Mouse (Mus musculus) hindbrain, embryonic 12.5 days (tissue): ENCODE data around the gene Plch2. TPM values are rescaled to one million over a fixed set of nuclear protein-coding genes. Genes with fewer than 3 reads are reported as not detected.
"Not testable (repeated sequence)": the region's sequence is repeated elsewhere in the genome, so short reads cannot be mapped to it uniquely, and the experiment has no call there.

Experiments used
- ATAC-seq: fragments of 200-750 bp; cut with Nextera tagmentation; 2 replicates; pipeline ENCODE4 v1.8.0; 2017; ENCODE audit warnings: moderate TSS enrichment; ENCODE audit not compliant: low FRiP score
- H3K27ac ChIP-seq: fragments of 300-500 bp; sonication (generic); 2 replicates; pipeline ENCODE4 v1.5.1; 2016; ENCODE audit warnings: mild to moderate bottlenecking
- H3K27me3 ChIP-seq: fragments of 300-500 bp; sonication (generic); 2 replicates; pipeline ENCODE4 v1.6.1; 2016; ENCODE audit warnings: mild to moderate bottlenecking
- H3K36me3 ChIP-seq: fragments of 300-500 bp; sonication (generic); 2 replicates; pipeline ENCODE4 v1.6.1; 2016; ENCODE audit warnings: mild to moderate bottlenecking
- H3K4me1 ChIP-seq: fragments of 300-500 bp; sonication (generic); 2 replicates; pipeline ENCODE4 v1.6.1; 2016
- H3K4me2 ChIP-seq: fragments of 300-500 bp; sonication (generic); replicated peaks from 2 replicates; pipeline ENCODE4 v1.6.1; 2016; ENCODE audit warnings: mild to moderate bottlenecking
- H3K4me3 ChIP-seq: fragments of 300-500 bp; sonication (generic); 2 replicates; pipeline ENCODE4 v1.5.1; 2016; ENCODE audit warnings: mild to moderate bottlenecking
- H3K9ac ChIP-seq: fragments of 300-500 bp; sonication (generic); 2 replicates; pipeline ENCODE4 v1.6.1; 2016; ENCODE audit warnings: mild to moderate bottlenecking, moderate library complexity
- H3K9me3 ChIP-seq: fragments of 300-500 bp; sonication (generic); replicated peaks from 2 replicates; pipeline ENCODE4 v1.6.1; 2016; ENCODE audit warnings: mild to moderate bottlenecking
- WGBS: fragments of 180-500 bp; shearing (Covaris S2); methylation state at CpG from one replicate; pipeline ENCODE4 v1.1.7; 2016; 5-methylcytosine and 5-hydroxymethylcytosine counted together
- polyA plus RNA-seq: library from polyadenylated mRNA; unstranded; fragments of >200 nt; fragmentation: Nextera tagmentation; extraction: Ambion mirVana; gene quantifications from 2 replicates; pipeline ENCODE4 v1.2.1, GENCODE M21; 2016

Gene Plch2
- polyA plus RNA-seq, 1 experiment from 2014 or later = 5.5 TPM

DNA sequence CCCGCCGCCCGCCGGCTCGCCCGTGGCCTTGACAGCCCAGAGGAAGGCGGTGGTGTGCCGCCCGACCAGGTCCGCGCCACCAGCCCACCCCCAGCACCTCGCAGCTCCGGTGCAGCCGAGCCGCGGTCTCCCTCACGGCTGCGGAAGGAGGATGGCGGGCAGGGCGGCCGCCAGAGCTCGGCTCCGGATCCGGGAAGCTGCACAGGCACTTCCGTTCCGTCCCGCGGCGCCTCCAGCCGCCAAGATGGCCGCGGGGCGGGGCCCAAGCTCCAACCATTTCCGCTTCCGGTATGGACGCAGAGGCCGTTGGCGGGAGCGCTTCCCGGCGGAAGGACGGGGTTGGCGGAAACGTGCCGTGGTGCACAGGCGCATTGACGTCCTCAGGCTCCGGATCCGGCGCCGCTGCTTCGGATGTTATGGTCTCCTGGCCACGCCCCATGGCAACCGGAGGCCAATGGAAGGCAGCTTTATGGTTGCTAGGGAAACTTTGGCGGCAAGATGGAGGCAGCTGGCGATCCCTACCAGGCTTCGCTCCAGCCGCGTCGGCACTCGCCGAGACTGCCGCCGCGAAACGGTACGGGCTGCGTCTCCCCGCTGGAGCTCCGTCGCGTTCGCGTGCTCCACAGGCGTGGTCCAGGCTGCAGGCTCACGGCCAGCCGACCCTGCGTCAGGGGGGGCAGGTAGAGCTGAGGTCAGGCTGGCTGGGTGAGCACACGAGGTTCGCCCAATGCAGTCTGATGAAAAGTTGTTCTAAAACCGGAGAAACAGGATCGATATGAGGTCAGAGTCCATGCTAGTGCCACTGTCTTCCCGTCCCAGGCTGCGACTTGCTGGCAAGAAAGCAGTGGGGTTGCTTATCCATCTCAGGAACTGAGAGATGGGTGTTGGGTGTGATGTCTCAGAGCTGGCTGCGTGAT, 29.8 kb upstream of the Plch2 start, which contains the start of the genes Rer1 and Morn1:
Gene Rer1 (minus strand): TSS at position 275 of the 917 bp plus-strand sequence.
Gene Morn1 (plus strand): TSS at position 470 of the 917 bp plus-strand sequence.
- peak; percentile 97 for ATAC-seq
- peak within 1 kb of the TSS; percentile 93 for H3K4me2 ChIP-seq
- peaks cover 37% of the 10 kb centered on the region for H3K36me3 ChIP-seq
- H3K9ac ChIP-seq = peak within 1 kb of the TSS; percentile 95
- no peaks in the 10 kb centered on the region for H3K27me3 ChIP-seq
- under 1% methylated on average over 83 of the region's 85 CpGs for WGBS
- peak within 1 kb of the TSS; percentile 98 for H3K4me3 ChIP-seq
- H3K9me3 ChIP-seq = no peaks in the 10 kb centered on the region
- peaks cover 24% of the 10 kb centered on the region for H3K4me1 ChIP-seq
- peak within 1 kb of the TSS; percentile 94 for H3K27ac ChIP-seq

DNA sequence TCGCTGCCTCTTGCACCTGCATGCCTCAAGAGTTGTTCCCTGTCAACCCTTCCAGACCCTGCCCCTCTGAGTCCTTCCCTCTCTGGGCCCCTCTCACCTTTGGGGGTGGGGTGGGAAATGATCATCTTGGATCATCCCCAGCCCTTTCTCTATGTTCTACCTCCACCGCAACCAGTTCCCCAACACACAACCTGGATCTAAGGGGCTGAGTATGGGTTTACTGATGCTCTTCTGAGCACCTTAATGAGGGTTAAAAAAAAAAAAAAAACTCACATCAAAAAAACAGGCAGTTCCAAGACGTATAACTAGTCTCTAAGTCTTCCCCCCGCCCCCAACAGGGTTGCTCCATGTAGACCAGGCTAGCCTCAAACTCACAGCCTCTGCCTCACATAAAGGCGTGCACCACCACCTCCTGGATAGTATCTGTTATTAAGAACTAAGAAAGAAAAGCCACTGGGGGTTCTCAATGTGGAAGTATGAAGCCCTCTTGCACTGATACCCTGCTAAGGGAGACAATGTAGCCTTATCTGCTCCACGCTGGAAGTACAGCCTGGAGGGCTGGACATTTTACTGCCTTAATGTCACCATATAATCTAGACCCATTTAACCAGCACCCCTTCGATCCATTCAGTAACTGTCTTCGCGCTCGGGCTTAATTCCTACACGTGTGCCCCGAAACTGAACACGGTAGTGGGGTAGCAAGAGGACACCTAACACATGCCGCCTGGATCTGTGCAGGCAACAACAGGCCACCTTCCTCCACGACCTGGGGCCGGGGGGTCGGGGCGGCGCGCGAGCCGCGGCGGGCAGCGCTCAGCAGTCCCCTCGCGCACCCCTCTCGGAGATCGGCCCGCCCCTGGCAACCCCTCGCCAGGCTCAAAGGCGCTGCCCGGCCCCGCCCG, 28.9 kb upstream of the Plch2 start:
- Histone ChIP-seq H3K9ac (peak overlapping the region; percentile 95), H3K9me3 (no peaks in the 10 kb centered on the region), H3K27me3 (no peaks in the 10 kb centered on the region), H3K27ac (peak overlapping the region; percentile 94), H3K4me3 (peak overlapping the region; percentile 98), H3K4me2 (peak overlapping the region; percentile 93), H3K36me3 (peaks cover 39% of the 10 kb centered on the region), H3K4me1 (peaks cover 24% of the 10 kb centered on the region)
- WGBS = 9% methylated on average over 31 of the region's 35 CpGs
- ATAC-seq = peak; percentile 15; the same call in 1 of the 2 replicates

DNA sequence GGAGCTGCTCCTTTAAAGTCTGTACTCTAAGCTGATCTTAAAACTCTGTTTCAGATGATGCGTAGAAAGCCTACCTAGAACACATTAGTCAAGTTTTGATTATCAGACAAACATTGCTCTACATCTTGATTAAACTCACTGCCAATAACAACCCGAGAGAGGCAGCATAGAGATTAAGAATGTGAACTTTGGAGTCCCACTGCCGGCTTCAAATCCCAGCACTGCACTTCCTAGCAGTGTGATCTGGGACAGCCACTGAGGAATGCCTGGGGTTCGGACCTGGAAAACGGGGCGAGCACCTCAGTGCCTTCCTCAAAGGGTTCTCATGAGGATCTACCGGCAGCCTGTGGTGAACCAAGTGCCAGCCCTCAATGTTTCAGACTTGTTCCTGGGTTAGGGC, 27.8 kb upstream of the Plch2 start:
- no peak overlapping the region for H3K9ac ChIP-seq
- H3K27ac ChIP-seq = no peak overlapping the region
- no peaks in the 10 kb centered on the region for H3K27me3 ChIP-seq
- 91% methylated on average over 7 of the region's 7 CpGs for WGBS
- H3K4me2 ChIP-seq = peak overlapping the region; percentile 93; the same call in 1 of the 2 replicates
- peaks cover 24% of the 10 kb centered on the region for H3K4me1 ChIP-seq
- no peaks in the 10 kb centered on the region for H3K9me3 ChIP-seq
- peaks cover 42% of the 10 kb centered on the region for H3K36me3 ChIP-seq
- ATAC-seq = no peak
- H3K4me3 ChIP-seq = peak overlapping the region; percentile 1; the same call in 1 of the 2 replicates

GRCm38 (mm10) chr4:155083553-155083952, 27.0 kb upstream of the Plch2 start:
- Histone ChIP-seq H3K27me3 (no peaks in the 10 kb centered on the region), H3K4me3 (no peak overlapping the region), H3K9me3 (no peaks in the 10 kb centered on the region), H3K4me2 (no peak overlapping the region), H3K9ac (no peak overlapping the region), H3K4me1 (peaks cover 24% of the 10 kb centered on the region), H3K36me3 (peaks cover 40% of the 10 kb centered on the region), H3K27ac (no peak overlapping the region)
- WGBS = 96% methylated on average over 4 of the region's 4 CpGs
- ATAC-seq = no peak

DNA sequence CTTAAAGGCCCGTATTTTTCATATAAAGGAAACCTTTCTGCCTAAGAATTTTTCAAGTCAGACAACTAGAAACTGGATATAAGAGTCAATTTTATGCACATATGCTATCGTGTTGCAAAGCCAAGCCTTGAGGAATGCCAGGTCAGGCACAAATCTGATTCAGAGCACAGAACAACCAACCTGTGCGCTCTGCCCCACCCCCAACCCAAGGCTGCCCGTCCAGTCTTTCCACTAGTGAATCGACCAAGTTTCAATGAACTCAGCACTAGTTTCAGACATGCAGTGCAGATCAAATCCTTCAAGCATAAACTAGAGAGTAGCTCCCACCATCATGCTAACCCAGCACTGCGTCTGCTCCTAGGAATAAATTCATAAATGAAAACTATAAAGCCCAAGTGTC, 23.1 kb upstream of the Plch2 start:
- peaks cover 8% of the 10 kb centered on the region for H3K4me1 ChIP-seq
- no peak overlapping the region for H3K27ac ChIP-seq
- ATAC-seq = no peak
- peaks cover 75% of the 10 kb centered on the region for H3K36me3 ChIP-seq
- no peak overlapping the region for H3K4me2 ChIP-seq
- H3K9ac ChIP-seq = no peak overlapping the region
- no peaks in the 10 kb centered on the region for H3K9me3 ChIP-seq
- 95% methylated on average over 6 of the region's 6 CpGs for WGBS
- no peak overlapping the region for H3K4me3 ChIP-seq
- no peaks in the 10 kb centered on the region for H3K27me3 ChIP-seq

GRCm38 (mm10) chr4:155078808-155079207, 22.2 kb upstream of the Plch2 start:
- H3K27ac ChIP-seq, H3K27me3 ChIP-seq, H3K4me3 ChIP-seq, ATAC-seq, H3K4me1 ChIP-seq, H3K4me2 ChIP-seq, H3K9ac ChIP-seq, H3K9me3 ChIP-seq: not testable (repeated sequence)
- peaks cover 84% of the 10 kb centered on the region for H3K36me3 ChIP-seq
- WGBS = 91% methylated on average over 10 of the region's 10 CpGs

DNA sequence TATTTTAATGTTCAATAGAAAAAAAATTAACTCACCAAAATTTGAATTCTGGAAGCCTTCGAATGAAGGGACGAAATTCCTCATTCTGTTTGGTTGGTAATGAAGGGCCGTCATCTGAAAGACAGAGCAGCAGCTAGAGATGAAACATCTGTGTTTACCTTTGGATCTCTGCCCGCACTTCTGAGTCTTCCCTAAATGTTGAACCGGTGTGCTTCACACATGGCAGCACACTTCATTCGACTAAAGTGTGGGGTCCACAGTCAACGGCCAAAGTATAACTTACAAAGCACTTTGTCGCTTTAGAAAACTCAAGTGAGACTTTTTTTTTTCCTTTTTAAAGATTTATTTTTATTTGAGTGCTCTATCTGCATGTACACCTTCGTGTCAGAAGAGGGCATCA, 20.1 kb upstream of the Plch2 start:
- peaks cover 89% of the 10 kb centered on the region for H3K36me3 ChIP-seq
- ATAC-seq = no peak
- H3K27ac ChIP-seq = no peak overlapping the region
- WGBS = 90% methylated on average over 9 of the region's 9 CpGs
- H3K4me3 ChIP-seq = no peak overlapping the region
- no peaks in the 10 kb centered on the region for H3K27me3 ChIP-seq
- H3K9me3 ChIP-seq = no peaks in the 10 kb centered on the region
- H3K9ac ChIP-seq = no peak overlapping the region
- H3K4me2 ChIP-seq = no peak overlapping the region
- no peaks in the 10 kb centered on the region for H3K4me1 ChIP-seq

DNA sequence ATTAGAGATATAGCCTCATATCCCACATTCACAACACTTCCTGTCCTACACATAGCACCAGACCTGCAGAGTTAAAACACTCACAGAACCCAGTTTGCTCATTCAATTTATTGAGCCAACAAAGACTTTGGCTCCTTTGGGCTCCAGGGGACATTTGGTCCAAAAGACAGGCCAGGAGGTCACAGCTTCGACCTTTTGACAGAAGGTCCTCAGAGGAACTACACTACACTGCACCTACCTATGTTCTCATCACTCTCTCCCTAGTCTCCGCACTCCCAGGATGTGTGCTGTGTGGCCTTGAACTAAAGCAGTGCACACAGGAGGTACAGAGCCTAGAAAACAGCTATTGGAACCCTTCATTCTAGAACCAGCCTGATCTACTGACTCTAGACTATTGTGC, 19.2 kb upstream of the Plch2 start:
- Histone ChIP-seq H3K27me3 (no peaks in the 10 kb centered on the region), H3K36me3 (peaks cover 91% of the 10 kb centered on the region), H3K27ac (no peak overlapping the region), H3K9ac (no peak overlapping the region), H3K4me3 (no peak overlapping the region), H3K4me2 (no peak overlapping the region), H3K4me1 (no peaks in the 10 kb centered on the region), H3K9me3 (no peaks in the 10 kb centered on the region)
- ATAC-seq = no peak
- WGBS = 90% methylated on average over 2 of the region's 2 CpGs

- H3K9ac ChIP-seq = no peak overlapping the region
- no peak overlapping the region for H3K27ac ChIP-seq
- 88% methylated on average over 9 of the region's 9 CpGs for WGBS
- H3K4me1 ChIP-seq = no peaks in the 10 kb centered on the region
- H3K27me3 ChIP-seq = no peaks in the 10 kb centered on the region
- no peak overlapping the region for H3K4me3 ChIP-seq
- no peak overlapping the region for H3K4me2 ChIP-seq
- no peak for ATAC-seq
- no peaks in the 10 kb centered on the region for H3K9me3 ChIP-seq
- peaks cover 92% of the 10 kb centered on the region for H3K36me3 ChIP-seq
Measured at GRCm38 (mm10) chr4:155075137-155075536, 18.6 kb upstream of the Plch2 start.

GRCm38 (mm10) chr4:155074418-155074817, 17.8 kb upstream of the Plch2 start:
- H3K27me3 ChIP-seq = no peaks in the 10 kb centered on the region
- H3K27ac ChIP-seq = no peak overlapping the region
- no peak for ATAC-seq
- peaks cover 92% of the 10 kb centered on the region for H3K36me3 ChIP-seq
- no peaks in the 10 kb centered on the region for H3K4me1 ChIP-seq
- no peak overlapping the region for H3K4me2 ChIP-seq
- H3K9me3 ChIP-seq = no peaks in the 10 kb centered on the region
- no peak overlapping the region for H3K9ac ChIP-seq
- H3K4me3 ChIP-seq = no peak overlapping the region
- WGBS = 75% methylated on average over 9 of the region's 9 CpGs

DNA sequence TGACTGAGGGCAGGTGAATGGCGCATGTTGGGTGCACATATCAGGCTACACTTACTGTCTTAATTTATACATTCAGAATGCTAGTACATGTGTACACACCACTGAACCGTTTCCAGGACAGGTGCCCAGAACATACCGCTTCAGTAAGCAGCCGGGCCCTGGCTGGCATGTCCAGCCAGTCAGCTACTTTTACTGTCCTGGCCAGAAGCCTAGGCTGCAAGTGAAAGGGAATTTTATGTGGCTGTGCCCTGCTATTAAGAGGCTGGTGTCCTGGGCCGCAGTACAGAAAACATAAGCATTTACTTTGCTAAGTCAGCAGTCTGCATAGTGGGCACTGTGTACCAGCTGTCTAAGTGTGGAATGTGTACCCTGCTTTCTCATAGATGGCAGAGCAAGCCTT, 14.3 kb upstream of the Plch2 start:
- peaks cover 15% of the 10 kb centered on the region for H3K4me1 ChIP-seq
- no peak overlapping the region for H3K27ac ChIP-seq
- no peaks in the 10 kb centered on the region for H3K9me3 ChIP-seq
- H3K9ac ChIP-seq = no peak overlapping the region
- peaks cover 79% of the 10 kb centered on the region for H3K36me3 ChIP-seq
- no peak overlapping the region for H3K4me3 ChIP-seq
- no peak for ATAC-seq
- H3K27me3 ChIP-seq = no peaks in the 10 kb centered on the region
- 96% methylated on average over 5 of the region's 5 CpGs for WGBS
- no peak overlapping the region for H3K4me2 ChIP-seq

DNA sequence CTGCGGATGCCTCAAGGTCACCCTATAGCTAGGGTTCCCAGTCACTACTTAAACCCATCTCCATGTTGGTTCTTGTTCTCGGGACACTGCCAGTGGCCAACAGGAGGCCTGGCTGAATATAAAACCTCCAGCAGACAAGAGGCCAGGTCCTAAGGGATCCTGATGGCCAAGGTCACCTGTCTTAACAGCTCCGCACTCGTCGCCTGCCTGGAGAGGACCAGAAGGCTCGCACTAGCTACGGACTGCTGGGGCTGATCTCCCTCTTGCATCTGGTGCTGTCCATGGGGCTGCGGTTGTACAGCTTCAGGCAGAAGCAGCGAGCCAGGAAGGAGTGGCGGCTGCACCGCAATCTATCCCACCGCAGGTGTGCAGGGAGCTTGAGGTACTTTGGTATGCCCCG, 13.6 kb upstream of the Plch2 start:
- Histone ChIP-seq H3K9ac (no peak overlapping the region), H3K4me2 (no peak overlapping the region), H3K4me1 (peaks cover 15% of the 10 kb centered on the region), H3K27me3 (no peaks in the 10 kb centered on the region), H3K4me3 (no peak overlapping the region), H3K36me3 (peaks cover 72% of the 10 kb centered on the region), H3K27ac (no peak overlapping the region), H3K9me3 (no peaks in the 10 kb centered on the region)
- no peak for ATAC-seq
- 94% methylated on average over 13 of the region's 13 CpGs for WGBS
